Mouse (Mus musculus) lung, embryonic 15.5 days (tissue): Measurements from ENCODE around the gene Syne2. TPM values are rescaled to one million over a fixed set of nuclear protein-coding genes. Genes with fewer than 3 reads are reported as not detected.

ENCODE experiments used
- ATAC-seq: fragments of 200-750 bp; cut with Nextera tagmentation; 2 replicates; pipeline ENCODE4 v1.8.0; 2017; ENCODE audit warnings: moderate number of reproducible peaks, borderline replicate concordance; ENCODE audit not compliant: low FRiP score, low TSS enrichment; ENCODE audit errors: extremely low read depth
- H3K27ac ChIP-seq: fragments of 300-500 bp; sonication (generic); 2 replicates; pipeline ENCODE4 v1.5.1; 2015; ENCODE audit warnings: moderate library complexity, mild to moderate bottlenecking, inconsistent platforms
- H3K27me3 ChIP-seq: fragments of 300-500 bp; sonication (generic); 2 replicates; pipeline ENCODE4 v1.6.1; 2015; ENCODE audit warnings: inconsistent platforms
- H3K36me3 ChIP-seq: fragments of 300-500 bp; sonication (generic); 2 replicates; pipeline ENCODE4 v1.6.1; 2015; ENCODE audit warnings: inconsistent platforms
- H3K4me1 ChIP-seq: fragments of 300-500 bp; sonication (generic); 2 replicates; pipeline ENCODE4 v1.6.1; 2015; ENCODE audit warnings: inconsistent platforms
- H3K4me2 ChIP-seq: fragments of 300-500 bp; sonication (generic); 2 replicates; pipeline ENCODE4 v1.6.1; 2015; ENCODE audit warnings: inconsistent platforms, mild to moderate bottlenecking, moderate library complexity
- H3K4me3 ChIP-seq: fragments of 300-500 bp; sonication (generic); 2 replicates; pipeline ENCODE4 v1.5.1; 2015; ENCODE audit warnings: mild to moderate bottlenecking, inconsistent platforms
- H3K9ac ChIP-seq: fragments of 300-500 bp; sonication (generic); 2 replicates; pipeline ENCODE4 v1.6.1; 2015; ENCODE audit warnings: inconsistent platforms
- H3K9me3 ChIP-seq: fragments of 300-500 bp; sonication (generic); 2 replicates; pipeline ENCODE4 v1.6.1; 2016; ENCODE audit warnings: inconsistent platforms
- WGBS: fragments of 180-500 bp; shearing (Covaris S2); methylation state at CpG from one replicate; pipeline ENCODE4 v1.1.7; 2015; 5-methylcytosine and 5-hydroxymethylcytosine counted together
- polyA plus RNA-seq: library from polyadenylated mRNA; unstranded; fragments of >200 nt; fragmentation: Nextera tagmentation; extraction: Ambion mirVana; gene quantifications from 2 replicates; pipeline ENCODE4 v1.2.1, GENCODE M21; 2015

Syne2 gene
- polyA plus RNA-seq, 1 experiment from 2014 or later: 67.2 TPM

DNA sequence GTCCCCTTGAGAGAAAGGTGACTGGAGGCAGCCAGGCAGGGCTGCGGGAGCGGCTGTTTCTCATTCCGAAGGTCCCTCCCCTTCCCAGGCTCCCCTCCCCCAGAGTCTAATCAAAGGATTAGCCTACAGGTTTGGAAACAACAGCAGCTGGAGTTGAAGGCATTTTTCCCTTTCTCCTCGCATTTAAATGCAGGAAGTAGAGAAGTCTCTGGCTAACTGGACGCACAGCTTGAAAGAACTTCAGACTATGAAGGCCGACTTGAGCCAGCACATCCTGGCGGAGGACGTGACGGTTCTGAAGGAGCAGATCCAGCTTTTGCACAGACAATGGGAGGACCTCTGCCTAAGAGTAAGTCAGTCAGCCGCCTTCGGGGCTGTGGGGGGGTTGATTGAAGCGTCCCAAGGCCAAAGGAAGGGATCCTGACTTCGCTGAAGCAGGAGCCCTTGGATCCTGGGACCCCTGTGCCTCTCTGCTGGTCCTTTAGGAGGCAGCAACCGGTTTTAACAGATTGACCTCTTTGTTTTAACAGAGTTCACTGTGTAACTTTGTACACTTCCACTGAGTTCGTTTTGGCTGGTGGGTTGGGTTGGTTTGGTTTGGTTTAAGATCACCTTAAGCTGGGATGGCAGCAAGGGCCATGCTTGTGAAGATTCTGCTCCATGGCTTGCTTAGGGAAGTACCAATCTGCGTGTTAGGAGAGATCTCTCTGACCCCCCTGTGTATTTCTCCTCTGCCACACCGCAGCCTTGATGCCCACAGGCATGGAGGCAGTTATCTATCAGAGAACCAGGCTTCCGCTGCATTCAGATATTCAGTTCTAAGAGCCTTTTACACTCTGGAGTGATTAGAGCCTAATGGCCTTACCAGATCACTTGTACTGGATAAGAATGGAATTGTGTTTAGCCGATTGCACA, 254.3 kb downstream of the Syne2 start:
- Histone ChIP-seq H3K27me3 (no peaks in the 10 kb centered on the region), H3K27ac (peak overlapping the region; percentile 65), H3K9ac (no peak overlapping the region), H3K4me3 (peak overlapping the region; percentile 9), H3K9me3 (no peaks in the 10 kb centered on the region), H3K36me3 (peaks cover 20% of the 10 kb centered on the region), H3K4me1 (no peaks in the 10 kb centered on the region), H3K4me2 (peak overlapping the region; percentile 23)
- peak; percentile 31; the same call in 1 of the 2 replicates for ATAC-seq
- 25% methylated on average over 19 of the region's 19 CpGs for WGBS

GRCm38 (mm10) chr12:76073066-76073826, 255.3 kb downstream of the Syne2 start:
- whole genome bisulfite sequencing: 27% methylated on average over 13 of the region's 13 CpGs

DNA sequence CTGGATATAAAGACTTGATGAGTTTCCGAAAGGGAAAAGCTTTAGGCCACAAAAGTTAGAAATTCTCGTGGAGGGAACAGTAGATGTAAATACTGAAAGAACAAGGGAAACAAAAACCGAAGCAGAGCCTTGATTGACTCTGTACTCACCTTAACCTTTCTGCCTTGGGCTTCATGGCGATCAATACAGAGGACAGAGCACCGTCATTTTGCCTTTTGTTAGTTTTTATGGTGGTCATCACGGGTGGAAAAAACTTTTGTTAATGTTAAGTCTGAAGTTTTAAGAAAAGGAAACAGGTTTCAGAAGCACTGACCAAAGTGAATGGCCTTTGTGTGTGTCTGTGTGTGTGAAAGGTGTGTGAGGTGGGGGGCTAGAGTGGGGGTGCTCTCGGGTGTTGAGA, 256.0 kb downstream of the Syne2 start:
- H3K4me1 ChIP-seq: no peaks in the 10 kb centered on the region
- ATAC-seq: no peak
- no peaks in the 10 kb centered on the region for H3K27me3 ChIP-seq
- H3K9ac ChIP-seq: no peak overlapping the region
- H3K4me2 ChIP-seq: no peak overlapping the region; the same call in 1 of the 2 replicates
- no peaks in the 10 kb centered on the region for H3K9me3 ChIP-seq
- peaks cover 25% of the 10 kb centered on the region for H3K36me3 ChIP-seq
- H3K4me3 ChIP-seq: no peak overlapping the region
- no peak overlapping the region for H3K27ac ChIP-seq
- 61% methylated on average over 7 of the region's 7 CpGs for WGBS

More at GRCm38 (mm10) chr12:76073066-76073826, 255.3 kb downstream of the Syne2 start:
- H3K27me3 ChIP-seq: no peaks in the 10 kb centered on the region
- H3K27ac ChIP-seq: peak overlapping the region; percentile 23; the same call in 1 of the 2 replicates
- no peaks in the 10 kb centered on the region for H3K9me3 ChIP-seq
- H3K4me2 ChIP-seq: peak overlapping the region; percentile 25; the same call in 1 of the 2 replicates
- ATAC-seq: no peak
- peaks cover 21% of the 10 kb centered on the region for H3K36me3 ChIP-seq
- H3K4me1 ChIP-seq: no peaks in the 10 kb centered on the region
- peak overlapping the region; percentile 14; the same call in 1 of the 2 replicates for H3K4me3 ChIP-seq
- H3K9ac ChIP-seq: no peak overlapping the region

DNA sequence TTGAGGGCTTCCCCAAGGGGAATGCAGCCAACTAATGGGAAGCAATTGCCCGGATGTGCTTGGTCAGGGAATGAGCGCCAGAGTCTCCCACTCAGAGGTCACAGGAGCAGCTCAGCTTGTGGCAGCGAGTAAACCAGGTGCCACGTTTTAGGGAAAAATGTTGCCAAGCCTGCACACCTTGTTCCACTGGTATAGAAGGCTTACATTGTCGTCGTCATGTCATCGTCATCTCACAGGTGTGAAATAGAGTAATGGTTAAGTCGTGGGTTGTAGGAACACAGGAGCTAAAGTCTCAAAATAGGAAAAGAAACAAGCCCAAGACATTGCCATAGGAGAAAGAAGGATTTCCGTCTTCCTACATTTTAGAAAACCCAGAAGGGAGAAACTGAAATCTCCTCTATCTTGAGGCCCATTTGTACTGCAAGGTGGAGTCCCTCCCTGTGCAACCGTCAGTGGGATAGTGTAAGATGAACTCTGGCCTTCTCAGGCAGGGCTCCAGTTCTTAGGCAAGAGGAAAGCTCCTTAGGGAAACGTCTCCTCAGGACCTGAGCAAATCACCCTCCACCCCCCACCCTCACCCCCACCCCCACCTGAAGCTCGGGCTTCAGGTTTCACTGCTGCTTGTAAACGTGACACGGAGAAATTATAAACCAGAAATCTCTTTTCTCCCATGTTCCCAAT, 263.1 kb downstream of the Syne2 start:
- Histone ChIP-seq H3K27ac (no peak overlapping the region), H3K4me1 (peaks cover 18% of the 10 kb centered on the region), H3K27me3 (no peaks in the 10 kb centered on the region), H3K9ac (no peak overlapping the region), H3K4me3 (no peak overlapping the region), H3K36me3 (peaks cover 15% of the 10 kb centered on the region; the same call in 1 of the 2 replicates), H3K4me2 (peak overlapping the region; percentile 54), H3K9me3 (no peaks in the 10 kb centered on the region)
- WGBS: 27% methylated on average over 14 of the region's 14 CpGs
- 0 out of 2 replicates have a peak, but pooled peaks have one; percentile 36 for ATAC-seq

DNA sequence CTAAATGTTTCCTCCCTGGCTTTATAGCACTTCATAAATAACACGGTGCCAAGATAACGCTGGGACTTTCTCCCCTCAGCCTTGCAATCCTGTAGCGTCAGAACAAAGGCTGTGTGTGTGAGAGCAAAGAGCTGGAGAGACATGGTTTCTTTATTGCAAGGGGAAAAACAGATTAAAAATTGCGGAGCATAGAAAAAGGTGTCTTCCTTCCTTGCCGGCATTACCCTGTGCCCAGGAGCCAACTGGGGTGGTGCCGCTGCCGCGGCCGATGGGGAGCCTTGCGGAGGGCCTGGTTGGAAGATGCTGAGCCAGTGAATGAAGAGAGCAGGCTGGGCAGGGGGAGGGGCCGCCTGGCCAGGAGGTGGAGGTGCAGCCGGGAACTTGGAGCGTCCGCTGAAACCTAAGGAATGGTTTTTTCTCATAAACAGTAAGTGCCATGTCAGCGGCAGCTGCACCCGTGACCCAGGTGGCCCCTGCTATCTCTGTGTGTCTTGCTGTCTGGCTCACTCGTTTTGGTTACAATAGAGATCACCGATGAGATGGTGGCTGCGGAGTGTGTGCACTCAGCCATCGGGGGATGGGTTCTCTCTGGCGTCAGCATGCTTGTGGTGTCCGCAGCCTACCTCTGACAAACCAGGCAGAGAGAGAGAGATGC, 263.8 kb downstream of the Syne2 start:
- H3K4me1 ChIP-seq: peaks cover 18% of the 10 kb centered on the region
- H3K27me3 ChIP-seq: no peaks in the 10 kb centered on the region
- H3K27ac ChIP-seq: no peak overlapping the region
- H3K4me2 ChIP-seq: peak overlapping the region; percentile 54
- H3K9me3 ChIP-seq: no peaks in the 10 kb centered on the region
- ATAC-seq: peak; percentile 62; the same call in 1 of the 2 replicates
- H3K9ac ChIP-seq: no peak overlapping the region
- 9% methylated on average over 22 of the region's 22 CpGs for WGBS
- peak overlapping the region; percentile 22 for H3K4me3 ChIP-seq
- H3K36me3 ChIP-seq: peaks cover 13% of the 10 kb centered on the region; the same call in 1 of the 2 replicates

DNA sequence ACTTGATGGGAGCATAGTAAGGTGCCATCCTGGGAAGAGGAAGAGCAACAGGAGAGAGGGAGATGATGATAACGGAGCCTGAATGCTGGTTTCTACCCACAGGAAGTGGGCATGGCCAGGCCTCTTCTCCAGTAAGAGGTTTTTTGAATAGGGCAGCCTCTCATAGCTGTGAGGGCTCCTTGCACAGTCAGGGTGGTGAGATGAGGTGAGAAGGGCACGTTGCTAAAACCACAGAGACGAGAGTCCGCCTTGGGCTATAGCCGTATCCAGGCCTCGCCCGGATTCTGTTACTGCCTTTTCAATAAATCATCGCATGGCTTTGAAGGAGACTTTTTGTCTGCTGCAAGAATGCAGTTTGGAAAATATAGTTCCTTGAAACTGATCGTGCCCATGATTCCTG, 267.1 kb downstream of the Syne2 start:
- peaks cover 18% of the 10 kb centered on the region for H3K4me1 ChIP-seq
- H3K27ac ChIP-seq: no peak overlapping the region
- no peak overlapping the region for H3K4me2 ChIP-seq
- no peak for ATAC-seq
- no peaks in the 10 kb centered on the region for H3K9me3 ChIP-seq
- WGBS: 75% methylated on average over 9 of the region's 9 CpGs
- no peak overlapping the region for H3K4me3 ChIP-seq
- peaks cover 5% of the 10 kb centered on the region; the same call in 1 of the 2 replicates for H3K36me3 ChIP-seq
- H3K27me3 ChIP-seq: no peaks in the 10 kb centered on the region
- no peak overlapping the region for H3K9ac ChIP-seq

DNA sequence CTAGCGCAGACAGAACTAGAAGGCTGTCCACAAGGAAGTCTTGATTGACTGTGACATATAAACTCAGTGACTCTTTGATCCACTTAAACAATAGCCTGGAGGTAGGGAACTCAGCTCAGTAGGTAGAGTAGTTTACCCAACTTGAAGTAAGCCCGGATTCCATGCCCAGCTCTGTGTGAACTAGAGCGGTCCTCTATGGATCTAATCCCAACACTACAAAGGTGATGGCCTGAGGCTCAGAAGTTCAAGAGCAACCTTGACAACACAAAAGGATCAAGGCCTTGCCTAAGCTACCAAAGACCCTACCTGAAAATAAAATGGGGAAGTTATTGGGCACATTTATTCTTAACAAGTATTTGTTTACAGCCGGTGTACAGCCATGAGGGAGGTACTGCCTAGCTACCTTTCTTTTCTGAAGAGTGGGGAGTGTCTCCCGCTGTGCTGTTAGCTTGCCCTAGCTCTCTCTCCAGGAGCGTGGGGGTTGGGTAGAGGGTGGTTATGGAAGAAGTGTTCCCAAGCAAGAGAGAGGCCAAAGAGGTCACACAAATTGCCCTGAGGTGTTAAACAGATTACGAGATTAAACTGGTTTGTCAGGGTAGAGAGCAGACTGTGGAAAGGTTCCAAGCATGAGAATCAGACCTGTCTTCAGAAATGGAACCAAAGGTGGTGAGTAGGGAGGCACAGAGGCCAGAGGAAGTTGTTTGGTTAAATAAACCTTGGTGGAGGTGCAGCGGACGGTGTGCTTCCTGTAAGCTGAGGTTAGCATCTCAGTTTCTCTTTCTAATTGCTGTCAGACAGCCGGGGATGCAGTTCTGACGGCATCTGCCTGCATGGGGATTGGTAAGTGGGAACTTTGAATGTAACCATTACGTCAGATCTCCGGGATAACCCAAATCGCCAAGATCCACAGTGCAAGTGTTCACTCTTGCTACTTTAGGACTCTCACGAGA, 268.3 kb downstream of the Syne2 start:
- no peak overlapping the region for H3K9ac ChIP-seq
- 72% methylated on average over 15 of the region's 15 CpGs for WGBS
- no peaks in the 10 kb centered on the region for H3K27me3 ChIP-seq
- no peak for ATAC-seq
- no peak overlapping the region for H3K4me3 ChIP-seq
- peaks cover 8% of the 10 kb centered on the region for H3K4me1 ChIP-seq
- no peak overlapping the region for H3K27ac ChIP-seq
- no peaks in the 10 kb centered on the region for H3K9me3 ChIP-seq
- peaks cover 10% of the 10 kb centered on the region; the same call in 1 of the 2 replicates for H3K36me3 ChIP-seq
- H3K4me2 ChIP-seq: no peak overlapping the region

GRCm38 (mm10) chr12:76087025-76087424, 269.1 kb downstream of the Syne2 start:
- Histone ChIP-seq H3K9me3 (no peaks in the 10 kb centered on the region), H3K9ac (no peak overlapping the region), H3K4me3 (no peak overlapping the region), H3K27me3 (no peaks in the 10 kb centered on the region), H3K4me2 (no peak overlapping the region), H3K4me1 (peaks cover under 1% of the 10 kb centered on the region; the same call in 1 of the 2 replicates), H3K27ac (no peak overlapping the region), H3K36me3 (peaks cover 10% of the 10 kb centered on the region; the same call in 1 of the 2 replicates)
- no peak for ATAC-seq
- 83% methylated on average over 13 of the region's 13 CpGs for WGBS

DNA sequence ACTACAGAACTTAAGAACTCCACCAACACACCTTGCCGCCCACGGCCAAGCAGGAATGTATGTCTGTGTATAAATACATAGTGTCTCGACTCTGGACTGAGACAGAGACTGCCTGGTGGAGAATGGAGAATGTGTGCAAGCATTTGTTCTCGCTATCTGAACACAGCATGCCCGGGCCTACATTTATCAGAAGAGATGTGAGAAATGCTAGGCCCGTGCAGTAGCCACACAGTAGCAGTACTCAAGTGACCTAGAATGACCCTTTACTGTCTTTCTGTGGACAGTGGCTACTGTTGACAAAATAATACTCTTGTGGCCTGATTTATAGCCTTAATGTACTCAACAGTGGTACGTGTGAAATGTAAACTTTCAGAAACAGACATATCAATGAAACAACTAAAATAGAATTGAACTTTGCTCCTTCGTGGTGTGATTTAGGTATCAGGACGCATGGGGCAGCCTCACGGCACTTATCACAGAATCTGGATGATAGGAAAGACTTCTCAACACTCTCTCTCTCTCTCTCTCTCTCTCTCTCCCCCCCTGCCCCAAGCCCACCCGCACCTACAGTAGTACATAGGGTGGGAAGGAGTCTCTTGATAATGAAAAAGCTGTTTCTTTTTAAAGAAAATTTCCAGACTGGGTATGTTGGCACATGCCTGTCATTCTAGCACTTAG, 275.0 kb downstream of the Syne2 start:
- Histone ChIP-seq H3K36me3 (peaks cover 21% of the 10 kb centered on the region), H3K9me3 (no peaks in the 10 kb centered on the region), H3K4me1 (peaks cover 17% of the 10 kb centered on the region), H3K27me3 (no peaks in the 10 kb centered on the region), H3K27ac (no peak overlapping the region), H3K4me2 (no peak overlapping the region), H3K9ac (no peak overlapping the region), H3K4me3 (no peak overlapping the region)
- ATAC-seq: no peak
- WGBS: 67% methylated on average over 11 of the region's 11 CpGs
